Mouse (Mus musculus) olfactory bulb, adult 2 months (tissue): Measurements from ENCODE around the gene Gm49361. TPM values are rescaled to one million over a fixed set of nuclear protein-coding genes. Genes with fewer than 3 reads are reported as not detected.

ENCODE experiments used
- H3K27ac ChIP-seq: fragments of 200-500 bp; 2 replicates; pipeline ENCODE4 v1.5.1; 2012; ENCODE audit warnings: low read depth, low read length; ENCODE audit not compliant: insufficient read depth
- H3K4me1 ChIP-seq: fragments of 200-500 bp; 2 replicates; pipeline ENCODE4 v1.6.1; 2012; ENCODE audit warnings: low read length; ENCODE audit not compliant: control insufficient read depth, insufficient read depth
- H3K4me3 ChIP-seq: fragments of 200-500 bp; 2 replicates; pipeline ENCODE4 v1.5.1; 2012; ENCODE audit warnings: mild to moderate bottlenecking, low read depth, low read length, moderate library complexity; ENCODE audit not compliant: insufficient read depth
- CTCF ChIP-seq: fragments of 200-500 bp; IDR thresholded peaks from 2 replicates; pipeline ENCODE4 v1.5.1; 2012; ENCODE audit warnings: low read depth, mild to moderate bottlenecking, low read length, moderate library complexity; ENCODE audit not compliant: insufficient read depth
- POLR2A ChIP-seq: fragments of 200-500 bp; IDR thresholded peaks from 2 replicates; pipeline ENCODE4 v1.6.1; 2012; ENCODE audit warnings: mild to moderate bottlenecking, low read depth, low read length, moderate library complexity; ENCODE audit not compliant: insufficient read depth
- WGBS: fragments of 180-500 bp; shearing (Covaris S2); methylation state at CpG from one replicate; pipeline ENCODE4 v1.1.7; 2018; 5-methylcytosine and 5-hydroxymethylcytosine counted together
- polyA plus RNA-seq: library from polyadenylated mRNA; stranded (reverse); fragments of >200 nt; gene quantifications from 2 replicates; pipeline ENCODE4 v1.2.4, GENCODE M21; 2012; ENCODE audit warnings: low replicate concordance; ENCODE audit not compliant: missing spikeins, insufficient read depth, insufficient read length

Gm49361 gene
- polyA plus RNA-seq, 1 experiment = not detected

DNA sequence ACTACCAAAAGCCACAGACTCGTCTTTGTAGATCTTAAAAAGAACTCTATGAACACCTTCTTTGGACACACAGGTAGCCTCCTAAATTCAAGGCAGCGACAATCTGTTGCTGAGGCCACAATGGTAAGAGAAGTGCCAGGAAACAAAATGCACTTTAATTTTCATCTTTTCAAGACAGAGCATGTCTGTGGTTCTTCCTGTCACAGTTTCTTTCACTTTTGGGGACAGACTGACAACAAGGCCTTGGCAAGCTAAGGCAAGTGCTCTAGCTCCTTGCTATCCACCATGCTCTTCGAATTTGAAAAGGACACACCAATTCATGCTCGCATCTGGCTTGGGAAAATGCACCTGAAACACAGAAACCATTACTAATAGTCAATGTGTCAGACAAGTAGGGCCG is 152.6 kb downstream of the Gm49361 start:
- 93% methylated on average over 5 of the region's 5 CpGs for WGBS
- TF ChIP-seq CTCF (no peak), POLR2A (no peak)
- Histone ChIP-seq H3K27ac (no peak overlapping the region), H3K4me1 (no peaks in the 10 kb centered on the region), H3K4me3 (no peak overlapping the region)

Other genes with a start within 250 kb of the Gm49361 start
- not detected in 2 replicates for gene Il17d, start 221.3 kb downstream of the Gm49361 start, polyA plus RNA-seq
- gene Eef1akmt1, start 174.5 kb downstream of the Gm49361 start, polyA plus RNA-seq = not detected in 2 replicates
- gene Xpo4, start 80.7 kb downstream of the Gm49361 start, polyA plus RNA-seq = not detected in 2 replicates
- not detected in 2 replicates for gene Lats2, start 12.3 kb upstream of the Gm49361 start, polyA plus RNA-seq
- not detected in 2 replicates for gene Sap18, start 52.1 kb upstream of the Gm49361 start, polyA plus RNA-seq
- not detected in 2 replicates for gene Ska3, start 80.1 kb upstream of the Gm49361 start, polyA plus RNA-seq
- gene Mrpl57, start 80.1 kb upstream of the Gm49361 start, polyA plus RNA-seq = not detected in 2 replicates
- not detected in 2 replicates for gene Zdhhc20, start 144.2 kb upstream of the Gm49361 start, polyA plus RNA-seq